Mouse (Mus musculus): ENCODE measurements around the gene Ypel2.
A peak's percentile ranks its signal among the peaks of the same experiment; 100 is the strongest.

Gene Ypel2

GRCm38 (mm10) chr11:86929531-86929930, 64.0 kb downstream of the Ypel2 start:
- no peak for DNase-seq

- DNase-seq: no peak
Measured at GRCm38 (mm10) chr11:86925085-86925638, 68.3 kb downstream of the Ypel2 start.

- DNase-seq: no peak
Measured at GRCm38 (mm10) chr11:86924629-86925028, 68.9 kb downstream of the Ypel2 start.

GRCm38 (mm10) chr11:86923654-86924053, 69.9 kb downstream of the Ypel2 start:
- no peak for DNase-seq

- no peak for DNase-seq
Measured at GRCm38 (mm10) chr11:86922029-86922428, 71.5 kb downstream of the Ypel2 start.

- DNase-seq: no peak
Measured at GRCm38 (mm10) chr11:86921335-86921734, 72.2 kb downstream of the Ypel2 start.

GRCm38 (mm10) chr11:86920111-86921080, 73.1 kb downstream of the Ypel2 start:
- DNase-seq: no peak

GRCm38 (mm10) chr11:86919468-86919867, 74.0 kb downstream of the Ypel2 start:
- no peak for DNase-seq

GRCm38 (mm10) chr11:86917536-86917935, 76.0 kb downstream of the Ypel2 start:
- DNase-seq: no peak

GRCm38 (mm10) chr11:86916596-86917249, 76.8 kb downstream of the Ypel2 start:
- no peak for DNase-seq

GRCm38 (mm10) chr11:86914329-86914728, 79.2 kb downstream of the Ypel2 start:
- no peak for DNase-seq

GRCm38 (mm10) chr11:86910244-86910643, 83.3 kb downstream of the Ypel2 start:
- no peak for DNase-seq

- no peak for DNase-seq
Measured at GRCm38 (mm10) chr11:86909028-86909427, 84.5 kb downstream of the Ypel2 start.

- peak; percentile 13 to 20 for DNase-seq
Measured at GRCm38 (mm10) chr11:86907889-86908590, 85.5 kb downstream of the Ypel2 start.

GRCm38 (mm10) chr11:86906767-86907662, 86.5 kb downstream of the Ypel2 start:
- no peak for DNase-seq

GRCm38 (mm10) chr11:86906257-86906656, 87.2 kb downstream of the Ypel2 start:
- no peak for DNase-seq

GRCm38 (mm10) chr11:86905261-86905660, 88.2 kb downstream of the Ypel2 start:
- DNase-seq: no peak

GRCm38 (mm10) chr11:86904706-86905105, 88.8 kb downstream of the Ypel2 start:
- no peak for DNase-seq

- DNase-seq: no peak
Measured at GRCm38 (mm10) chr11:86898367-86898766, 95.1 kb downstream of the Ypel2 start.

- no peak for DNase-seq
Measured at GRCm38 (mm10) chr11:86895567-86895966, 97.9 kb downstream of the Ypel2 start.

GRCm38 (mm10) chr11:86895156-86895555, 98.4 kb downstream of the Ypel2 start:
- no peak for DNase-seq

GRCm38 (mm10) chr11:86894171-86894577, 99.3 kb downstream of the Ypel2 start:
- DNase-seq: peak; percentile 42 to 70

Data from spleen, adult 18-20 months (tissue).